Mouse (Mus musculus) spleen, adult 18-20 months (tissue): ENCODE results near the gene Atoh7.

ENCODE experiments used
- DNase-seq, 2 experiments: peaks; one replicate each; pipeline ENCODE4 v3.0.0; 2022; ENCODE audit warnings: mixed read lengths in 2 of 2

Gene Atoh7

DNA sequence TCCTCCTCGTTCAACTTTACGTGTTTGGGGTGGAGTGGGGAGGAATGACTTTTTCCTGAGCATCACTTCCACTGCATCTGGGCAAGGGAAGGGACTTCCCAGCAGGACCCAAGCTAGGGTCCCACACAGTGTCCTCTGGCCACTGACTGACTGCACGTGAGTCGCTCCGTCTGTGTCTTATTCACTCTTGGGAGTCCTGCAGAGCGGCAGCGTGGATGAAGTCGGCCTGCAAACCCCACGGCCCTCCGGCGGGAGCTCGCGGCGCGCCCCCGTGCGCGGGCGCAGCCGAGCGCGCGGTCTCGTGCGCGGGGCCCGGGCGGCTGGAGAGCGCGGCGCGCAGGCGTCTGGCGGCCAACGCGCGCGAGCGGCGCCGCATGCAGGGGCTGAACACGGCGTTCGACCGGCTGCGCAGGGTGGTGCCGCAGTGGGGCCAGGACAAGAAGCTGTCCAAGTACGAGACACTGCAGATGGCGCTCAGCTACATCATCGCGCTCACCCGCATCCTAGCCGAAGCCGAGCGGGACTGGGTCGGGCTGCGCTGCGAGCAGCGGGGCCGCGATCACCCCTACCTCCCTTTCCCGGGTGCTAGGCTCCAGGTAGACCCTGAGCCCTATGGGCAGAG lies 601 bp downstream of the Atoh7 start:
- peak in 1 of 2 experiments; percentile 10 for DNase-seq

DNA sequence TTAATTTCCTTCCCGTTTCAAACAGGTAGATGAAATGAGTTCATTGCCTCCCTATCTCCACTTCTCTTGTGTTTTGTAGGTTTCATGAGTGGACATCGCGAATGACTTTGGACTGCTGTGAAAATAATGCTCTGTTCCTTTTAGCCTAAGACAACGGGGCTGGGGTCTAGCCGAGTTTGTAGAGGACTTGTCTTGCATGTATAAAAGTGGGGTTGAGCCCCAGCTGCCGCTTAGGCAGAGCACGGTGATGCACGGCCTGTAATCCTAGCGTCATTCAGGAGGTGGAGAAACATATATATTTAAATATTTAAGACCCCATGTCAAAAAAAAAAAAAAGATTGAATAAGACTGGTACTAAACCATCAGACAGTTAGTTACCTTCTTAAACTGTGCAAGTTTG lies 1.2 kb downstream of the Atoh7 start:
- no peak for DNase-seq

DNA sequence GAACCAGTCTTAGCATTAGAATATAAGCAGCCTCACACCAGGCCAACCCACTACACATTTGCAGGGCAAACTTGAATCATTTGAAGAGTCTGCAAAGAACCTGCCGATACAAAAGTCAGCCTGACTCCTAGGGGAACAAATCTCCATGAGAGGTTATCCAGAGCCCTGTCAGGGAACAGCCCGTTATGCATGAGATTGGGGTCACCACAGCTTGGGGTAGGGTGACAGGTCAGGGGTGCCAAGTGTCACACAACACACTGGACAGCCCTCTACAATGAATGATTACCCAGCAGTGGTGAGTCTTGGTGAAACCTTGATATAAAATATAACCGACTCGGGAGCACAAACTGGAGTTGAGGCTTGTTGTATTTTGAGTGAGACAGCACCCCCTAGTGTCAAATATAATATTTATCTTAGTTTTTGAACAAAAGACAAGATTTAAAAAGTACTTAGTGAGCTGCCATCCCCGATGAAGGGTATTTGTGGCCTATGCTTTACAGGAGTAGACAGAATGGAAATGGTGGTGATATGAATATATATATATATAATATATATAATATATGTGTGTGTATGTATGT lies 13.7 kb downstream of the Atoh7 start:
- no peak for DNase-seq

DNA sequence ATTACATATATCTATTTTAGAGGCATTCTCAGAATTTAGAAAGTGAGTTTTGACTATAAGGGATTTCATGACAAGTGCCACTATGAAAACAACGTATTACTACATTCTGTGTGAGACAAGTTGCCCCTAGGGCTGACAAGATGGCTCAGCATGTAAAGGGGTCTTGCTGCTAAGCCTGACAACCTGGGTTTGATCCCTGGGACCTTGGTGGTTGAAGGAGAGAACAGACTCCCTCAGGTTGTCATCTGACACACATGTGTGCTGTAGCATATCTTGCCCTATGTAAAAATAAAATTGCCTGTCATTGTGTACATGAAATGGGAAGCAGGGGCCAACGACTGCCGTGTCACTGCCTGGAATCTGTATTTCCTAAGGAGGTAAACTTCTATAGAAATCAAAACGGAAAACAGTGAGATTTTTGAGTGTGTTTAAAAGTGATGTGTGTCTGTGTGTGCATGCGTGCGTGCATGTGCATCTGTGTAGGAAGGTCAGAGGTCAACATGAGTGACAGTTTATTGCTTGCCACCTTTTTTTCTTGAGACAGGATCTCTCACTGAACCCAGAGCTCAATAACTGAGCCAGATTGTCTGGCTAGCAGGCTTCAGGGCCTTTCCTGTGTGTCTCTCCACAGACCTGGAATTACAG lies 14.4 kb downstream of the Atoh7 start:
- DNase-seq: no peak

DNA sequence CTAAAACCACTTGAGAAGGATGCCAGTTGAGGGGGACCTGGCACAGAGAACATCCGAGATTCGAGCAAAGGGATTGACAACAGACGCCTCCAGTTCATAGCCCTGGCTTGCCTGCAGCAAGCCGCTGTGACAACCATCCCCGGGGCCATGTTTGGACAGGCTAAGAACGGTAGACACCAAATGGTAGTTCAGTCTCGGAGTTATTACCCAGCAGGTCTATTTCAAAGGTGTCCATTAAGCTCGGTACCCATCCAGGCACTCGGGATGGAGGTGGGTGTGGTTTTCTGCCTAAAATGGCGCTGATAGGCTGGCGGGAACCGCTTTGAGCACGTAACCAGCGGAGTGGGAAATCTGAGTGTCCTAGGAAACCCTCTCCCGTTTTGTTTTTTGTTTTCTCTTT lies 16.4 kb downstream of the Atoh7 start:
- no peak for DNase-seq

DNA sequence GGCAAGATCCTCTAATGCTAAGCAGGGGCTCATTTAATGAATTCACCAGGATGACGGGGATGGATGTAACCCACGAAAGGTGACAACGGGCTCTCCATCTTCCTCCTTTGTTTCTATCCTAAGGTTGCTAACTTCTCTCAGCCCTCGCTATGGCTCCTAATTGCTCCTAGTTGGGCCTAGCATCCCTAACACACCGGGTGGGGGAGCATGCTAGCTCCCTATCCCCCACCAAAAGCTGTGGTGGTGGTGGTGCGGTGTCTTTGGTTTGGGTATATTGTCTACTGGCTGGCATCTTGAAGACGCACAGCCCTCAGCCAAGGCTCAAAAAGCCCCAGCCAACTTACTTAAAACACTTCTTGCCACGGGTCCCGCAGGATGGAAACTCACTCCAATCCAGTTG lies 16.9 kb downstream of the Atoh7 start:
- no peak for DNase-seq

DNA sequence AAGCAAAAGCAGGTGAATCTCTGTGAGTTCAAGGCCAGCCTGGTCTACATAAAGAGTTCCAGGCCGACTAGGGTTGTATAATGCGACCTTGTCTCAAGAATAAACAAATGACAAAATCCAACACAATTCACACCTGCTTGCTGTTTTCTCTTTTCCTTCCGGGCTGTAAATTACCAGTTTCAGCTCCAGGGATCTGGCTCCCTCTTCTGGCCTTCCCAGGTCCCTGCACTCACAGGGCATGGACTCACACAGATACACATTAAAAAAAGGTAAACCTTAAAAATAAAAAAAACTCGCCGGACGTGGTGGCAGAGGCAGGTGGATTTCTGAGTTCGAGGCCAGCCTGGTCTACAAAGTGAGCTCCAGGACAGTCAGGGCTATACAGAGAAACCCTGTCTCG lies 18.1 kb downstream of the Atoh7 start:
- DNase-seq: no peak

DNA sequence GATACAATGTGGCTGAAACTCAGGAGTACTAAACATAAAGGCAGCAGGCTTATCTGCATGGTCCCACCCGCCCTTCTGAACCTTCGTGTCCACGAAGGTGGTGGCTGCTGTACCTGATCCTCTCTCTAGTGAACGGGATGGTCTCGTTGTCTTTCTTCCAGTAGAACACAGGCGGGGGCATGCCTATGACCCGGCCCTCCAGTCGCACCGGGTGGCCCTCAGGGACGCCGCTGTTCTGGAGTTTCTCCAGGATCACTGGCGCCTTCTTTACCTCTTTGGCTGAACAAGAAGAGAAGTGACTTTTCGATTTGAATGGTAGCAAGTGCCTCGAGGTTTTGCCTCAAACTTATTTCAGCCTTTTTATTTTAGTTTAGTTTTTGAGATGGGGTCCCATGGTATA lies 20.5 kb downstream of the Atoh7 start:
- DNase-seq: no peak

DNA sequence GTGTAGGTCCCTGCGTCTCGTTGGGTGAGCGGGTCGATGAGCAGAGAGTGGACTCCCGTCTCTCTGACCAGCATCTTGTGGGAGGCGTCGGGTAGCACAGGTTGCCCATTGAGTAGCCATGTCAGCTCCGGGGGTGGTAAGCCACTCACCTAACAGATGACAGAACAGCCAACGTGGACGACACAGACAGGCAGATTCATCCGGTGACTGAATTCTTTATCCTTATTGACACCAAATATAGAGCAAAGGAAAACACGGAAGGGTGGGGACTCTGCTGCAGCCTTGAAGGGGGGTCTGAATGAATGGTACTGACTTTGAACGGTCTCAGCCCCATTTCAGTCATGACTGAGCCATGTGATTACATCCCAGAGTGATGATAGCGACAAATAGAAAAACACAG lies 22.5 kb downstream of the Atoh7 start:
- no peak for DNase-seq

DNA sequence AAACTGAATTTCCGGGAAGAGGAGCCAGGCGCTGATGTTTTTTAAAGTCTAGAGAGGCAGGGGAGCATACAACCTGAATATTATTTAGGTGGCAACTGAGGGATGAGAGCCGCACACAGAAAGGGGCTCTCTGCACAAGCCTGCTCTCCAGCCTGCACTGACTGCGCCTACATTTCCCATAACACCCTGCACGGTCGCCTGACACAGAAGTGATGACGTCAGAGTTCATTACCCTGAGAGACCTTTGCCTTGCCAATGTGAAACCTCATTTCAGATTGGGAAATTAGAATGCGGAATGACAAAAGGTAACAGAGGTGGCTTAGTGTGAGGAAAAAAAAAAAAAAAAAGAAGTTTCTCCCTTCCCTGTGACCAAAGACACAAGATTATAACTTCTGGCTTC lies 23.1 kb downstream of the Atoh7 start:
- no peak for DNase-seq

DNA sequence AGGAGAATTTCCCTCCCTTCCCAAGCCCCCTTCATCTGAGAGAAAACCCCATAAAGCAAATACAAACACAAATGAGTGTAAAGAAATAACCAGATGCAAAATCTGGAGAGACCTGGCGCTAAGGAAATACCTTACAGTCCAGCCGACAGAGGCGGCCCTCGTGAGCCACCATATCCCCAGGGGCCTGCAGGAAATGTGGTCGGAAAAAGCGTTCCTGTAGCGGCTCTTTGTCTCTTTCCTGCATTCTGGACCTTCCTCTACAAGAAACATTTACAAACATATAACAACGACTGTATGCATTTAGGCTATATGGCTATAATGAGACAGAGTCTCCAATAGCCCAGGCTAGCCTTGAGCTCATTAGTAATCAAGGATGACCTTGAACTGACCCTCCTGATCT lies 23.7 kb downstream of the Atoh7 start:
- no peak for DNase-seq

DNA sequence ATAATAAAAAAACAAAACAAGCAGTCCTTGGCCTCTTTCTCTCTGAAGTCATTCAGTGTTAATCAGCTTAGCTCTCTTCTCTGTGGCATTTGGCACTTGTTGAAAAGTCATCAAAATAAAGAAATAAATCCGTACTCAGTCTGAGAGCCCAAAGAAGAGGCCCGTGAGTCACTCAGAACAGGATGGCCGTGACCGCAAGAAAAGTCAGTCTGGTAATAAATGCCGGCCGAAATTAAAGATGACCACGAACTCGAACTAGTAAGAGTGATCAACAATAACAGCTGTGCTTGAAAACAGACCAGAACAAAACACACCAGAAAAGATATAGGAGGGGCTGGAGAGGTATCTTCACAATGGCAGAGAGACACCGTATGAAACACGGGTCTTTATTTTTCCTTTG lies 24.6 kb downstream of the Atoh7 start:
- no peak for DNase-seq

DNA sequence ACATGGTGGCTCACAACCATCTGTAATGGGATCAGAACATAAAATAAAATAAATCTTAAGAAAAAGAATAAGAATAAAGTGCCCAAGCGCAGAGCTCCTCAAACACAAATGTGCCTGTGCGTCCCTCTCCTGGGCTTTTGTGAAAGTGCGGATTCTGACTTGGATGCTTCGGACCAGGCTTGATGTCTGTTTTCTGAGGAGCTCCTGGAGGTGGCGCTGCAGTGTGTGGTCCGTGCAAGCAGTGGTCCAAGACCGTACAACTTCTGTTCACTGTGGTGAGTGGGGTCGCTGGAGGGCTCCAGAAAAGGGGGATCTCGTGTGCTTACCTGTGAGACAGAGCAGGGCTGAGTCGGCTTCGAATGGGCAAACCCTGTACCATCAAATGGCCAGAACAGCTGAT lies 25.9 kb downstream of the Atoh7 start:
- DNase-seq: no peak

DNA sequence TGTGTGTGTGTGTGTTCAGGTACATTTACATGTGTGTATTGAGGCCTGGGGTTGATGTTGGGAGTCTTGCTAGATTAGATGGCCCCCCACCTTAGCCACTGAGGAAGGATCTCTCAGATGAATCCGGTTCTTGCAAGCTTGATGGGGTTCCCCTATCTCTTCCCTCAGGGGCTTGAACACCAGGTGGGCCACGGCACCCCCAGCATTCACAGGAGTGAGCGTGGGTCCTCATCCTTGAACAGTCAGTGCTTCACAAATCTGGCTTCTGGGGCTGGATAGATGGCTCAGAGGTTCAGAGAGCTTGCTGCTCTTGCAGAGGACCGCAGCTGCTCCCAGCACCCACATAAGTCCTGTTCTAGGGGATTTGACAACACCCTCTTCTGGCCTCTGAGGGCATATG lies 26.7 kb downstream of the Atoh7 start:
- no peak for DNase-seq

DNA sequence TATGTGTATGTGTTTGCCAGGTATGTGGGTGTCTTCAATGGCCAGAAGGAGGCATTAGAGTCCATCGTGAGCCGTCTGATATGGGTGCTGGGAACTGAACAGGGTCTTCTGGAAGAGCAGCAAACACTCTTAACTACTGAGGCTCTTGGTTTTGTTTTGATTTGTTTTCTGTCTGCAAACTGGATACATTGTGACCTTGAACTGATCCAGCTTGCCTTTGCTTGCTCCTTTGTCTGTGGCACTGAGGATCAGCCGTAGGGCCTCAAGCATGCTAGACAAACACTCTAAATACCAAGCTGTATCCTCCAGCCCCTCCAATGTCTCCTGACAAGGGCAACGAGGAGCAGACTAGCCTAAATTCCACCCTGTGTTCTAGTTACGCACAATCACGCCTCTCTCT lies 27.7 kb downstream of the Atoh7 start:
- no peak for DNase-seq

DNA sequence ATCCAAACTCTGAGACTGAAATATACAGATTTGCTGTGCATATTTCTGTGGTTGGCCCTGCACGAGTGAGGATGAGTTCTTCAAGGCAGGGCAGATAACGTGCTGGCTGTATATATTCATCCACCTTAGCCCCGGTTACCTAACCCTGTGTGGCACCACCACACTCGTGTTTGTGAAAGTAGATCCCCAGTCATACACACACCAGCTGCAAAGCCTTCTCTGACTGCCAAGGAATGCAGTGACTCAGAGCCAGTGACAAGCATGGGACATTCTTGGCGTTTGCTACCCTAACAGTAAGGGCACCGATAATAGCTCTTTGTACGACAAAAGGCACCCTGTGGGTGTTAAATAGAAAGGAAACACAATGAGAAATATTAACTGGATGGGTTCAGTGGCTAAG lies 28.8 kb downstream of the Atoh7 start:
- no peak for DNase-seq

DNA sequence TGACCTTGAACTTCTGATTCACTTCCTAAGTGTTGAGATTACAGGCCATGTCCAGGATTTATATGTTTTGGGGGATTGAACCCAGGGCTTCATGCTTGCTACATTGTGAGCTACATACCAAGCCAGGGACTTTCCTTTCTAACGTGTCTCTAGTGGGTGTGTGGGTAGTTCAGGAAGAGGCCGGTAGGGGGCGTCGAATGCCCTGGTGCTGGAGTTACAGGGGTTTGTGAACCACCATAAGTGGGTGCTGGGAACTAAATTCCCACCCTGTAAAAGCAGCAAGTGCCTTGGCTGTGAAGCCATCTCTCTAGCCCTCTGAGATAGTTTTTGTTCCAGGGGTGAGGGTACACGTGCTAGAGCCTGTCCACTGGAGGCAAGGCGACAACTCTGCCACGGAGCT lies 31.0 kb downstream of the Atoh7 start:
- no peak for DNase-seq

DNA sequence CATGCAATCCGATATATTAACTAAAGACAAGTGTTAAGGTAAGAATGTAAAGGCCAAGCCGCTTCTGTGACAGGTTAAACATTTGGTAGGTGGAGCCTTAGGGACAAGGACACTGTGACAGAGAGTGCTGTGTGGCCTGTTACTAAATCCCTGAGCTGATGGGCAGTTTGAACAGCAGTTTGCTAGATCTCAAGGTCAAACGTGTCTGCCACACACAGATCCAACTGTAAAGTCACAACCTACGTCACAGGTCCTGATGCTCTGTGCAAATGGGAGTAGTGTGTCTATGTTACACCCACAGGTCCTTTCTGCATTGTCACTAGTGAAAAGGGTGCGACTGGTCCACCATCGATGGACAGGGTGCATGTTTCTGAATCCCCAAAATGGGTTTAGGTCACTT lies 32.9 kb downstream of the Atoh7 start:
- DNase-seq: no peak

DNA sequence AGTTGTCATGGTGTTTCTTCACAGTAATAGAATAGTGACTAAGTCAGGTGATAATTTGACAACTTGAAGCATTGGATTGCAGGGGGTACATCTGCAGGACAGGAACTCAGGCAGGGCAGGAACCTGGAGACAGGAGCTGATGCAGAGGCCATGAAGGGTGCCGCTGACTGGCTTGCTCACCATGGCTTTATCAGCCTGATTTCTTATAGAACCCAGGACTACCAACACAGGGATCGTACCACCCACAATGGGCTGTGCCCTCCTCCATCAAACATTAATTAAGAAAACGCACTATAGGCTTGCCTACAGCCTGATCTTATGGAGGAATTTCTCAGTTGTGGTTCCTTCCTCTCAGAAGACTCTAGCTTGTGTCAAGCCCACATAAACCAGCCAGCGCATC lies 33.9 kb downstream of the Atoh7 start:
- no peak for DNase-seq

DNA sequence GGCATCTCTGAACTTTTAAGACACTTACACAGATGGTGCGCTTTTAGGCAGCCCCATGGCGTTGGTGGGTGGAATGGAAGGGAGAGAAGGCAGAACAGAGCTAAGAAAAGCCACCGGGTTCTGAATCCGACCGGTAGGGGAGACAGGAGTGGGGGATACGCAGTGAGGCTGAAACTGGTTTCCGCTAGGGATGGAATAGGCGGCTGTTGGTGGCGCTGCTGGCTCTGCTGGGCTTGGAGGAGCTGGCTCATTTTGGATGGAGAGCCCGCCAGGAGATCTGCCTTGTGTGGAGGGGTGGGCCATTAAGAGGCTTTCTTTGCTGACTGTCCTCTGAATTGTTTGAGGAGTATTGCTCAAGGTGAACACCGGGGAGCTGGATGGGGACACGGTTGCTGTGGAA lies 36.2 kb downstream of the Atoh7 start:
- no peak for DNase-seq

DNA sequence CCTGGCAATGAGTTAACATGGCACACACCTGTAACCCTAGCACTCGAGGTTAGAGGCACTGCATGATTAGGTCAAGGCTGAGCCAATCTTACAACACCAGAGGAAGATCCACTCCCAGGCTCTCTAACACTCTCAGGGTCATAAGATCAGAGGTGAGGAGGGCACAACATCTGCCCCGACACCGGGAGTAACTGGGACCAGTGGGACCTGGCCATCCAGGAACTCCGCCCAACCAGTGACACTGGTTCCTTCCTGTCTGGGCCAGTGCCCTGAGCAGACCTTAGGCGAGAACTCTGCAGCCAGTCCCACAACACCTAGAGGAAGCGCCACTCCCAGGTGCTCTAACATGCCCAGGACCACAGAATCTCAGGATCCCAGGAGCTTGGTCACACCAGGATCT lies 37.0 kb downstream of the Atoh7 start:
- no peak for DNase-seq

DNA sequence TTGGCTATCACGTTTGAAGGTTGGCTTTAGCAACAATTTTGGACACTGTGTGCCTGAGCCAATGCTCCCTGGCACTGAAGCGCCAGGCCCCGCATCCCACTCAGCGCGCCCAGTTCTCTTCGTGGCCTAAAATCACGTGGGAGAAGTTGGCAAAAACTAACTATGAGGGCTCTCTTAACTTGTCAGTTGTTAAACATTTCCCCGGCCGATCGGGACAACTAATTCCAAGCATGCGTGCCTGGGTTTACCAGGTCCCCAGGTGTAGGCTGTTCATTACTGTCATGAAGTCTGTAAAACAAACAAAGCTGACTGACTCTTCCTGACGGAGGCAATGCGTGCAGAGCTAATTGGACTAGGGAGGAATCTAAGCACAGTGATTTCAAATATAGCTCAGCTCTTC lies 43.2 kb downstream of the Atoh7 start:
- DNase-seq: no peak
